Mouse (Mus musculus): Measurements from ENCODE around the gene Gtf3c5. TPM values are rescaled to one million over a fixed set of nuclear protein-coding genes. Genes with fewer than 3 reads are reported as not detected.

The Gtf3c5 gene
- total RNA-seq, 2 experiments from 2014 or later = 19.6 to 20.5 TPM

DNA sequence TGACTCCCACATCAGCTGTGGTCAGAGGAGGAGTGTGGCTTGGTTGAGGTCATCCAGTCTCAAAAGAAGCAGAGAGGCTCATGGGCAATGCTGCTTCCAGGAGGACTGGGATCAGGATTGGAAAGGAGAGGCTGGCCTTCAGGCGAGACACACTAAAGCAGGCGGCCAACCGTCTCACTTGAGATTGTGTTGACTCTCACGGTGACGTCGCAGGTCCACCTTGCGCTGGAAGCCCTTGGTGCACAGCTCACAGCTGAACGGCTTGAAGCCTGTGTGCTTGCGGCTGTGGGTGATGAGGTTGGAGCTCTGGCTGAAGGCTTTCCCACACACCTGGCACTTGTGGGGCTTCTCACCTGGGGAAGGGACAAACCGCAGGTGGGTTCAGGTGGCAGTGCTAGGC, 26.3 kb upstream of the Gtf3c5 start:
- no peak for DNase-seq (ENCODE audit: low spot score in 2 of 2)

DNA sequence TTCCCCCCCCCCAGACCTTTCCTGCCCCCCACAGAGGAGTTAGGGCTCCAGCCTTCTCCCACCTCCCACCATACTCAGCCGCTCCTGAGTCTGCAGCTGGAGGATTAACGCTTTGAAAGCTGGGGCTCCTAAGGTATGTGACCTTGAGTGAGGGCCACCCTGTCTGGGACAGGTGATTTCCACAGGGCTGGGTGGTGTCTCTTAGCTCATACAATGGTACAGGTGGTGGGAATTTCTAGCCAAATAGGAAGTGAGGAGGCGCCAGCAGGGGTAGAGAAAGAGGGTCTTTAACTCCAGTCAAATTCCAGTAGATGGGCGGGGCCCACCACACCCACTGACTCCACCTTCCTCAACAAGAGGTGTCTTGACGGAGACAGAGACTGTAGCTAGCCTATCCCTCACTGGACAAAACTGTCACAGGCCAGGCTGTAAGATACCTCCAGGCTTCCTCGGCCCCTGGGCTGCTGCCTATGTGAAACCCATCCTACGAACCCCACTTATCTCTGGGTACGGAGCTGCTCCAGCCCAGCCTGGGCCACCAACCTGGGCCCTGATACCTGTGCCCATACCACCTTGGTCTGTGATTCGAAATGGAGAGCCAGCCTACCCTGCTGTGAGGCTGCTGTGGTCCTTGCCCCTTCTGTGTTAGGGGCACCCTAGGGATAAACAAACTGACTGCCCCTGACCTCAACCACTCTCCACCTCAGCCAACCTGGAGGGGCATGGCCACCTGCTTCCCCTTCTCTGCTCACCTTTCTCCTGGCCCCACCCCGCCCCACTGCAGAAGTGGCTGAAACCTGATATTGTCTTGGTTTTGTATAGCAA, 24.0 kb upstream of the Gtf3c5 start:
- no peak for DNase-seq (ENCODE audit: low spot score in 2 of 2)

DNA sequence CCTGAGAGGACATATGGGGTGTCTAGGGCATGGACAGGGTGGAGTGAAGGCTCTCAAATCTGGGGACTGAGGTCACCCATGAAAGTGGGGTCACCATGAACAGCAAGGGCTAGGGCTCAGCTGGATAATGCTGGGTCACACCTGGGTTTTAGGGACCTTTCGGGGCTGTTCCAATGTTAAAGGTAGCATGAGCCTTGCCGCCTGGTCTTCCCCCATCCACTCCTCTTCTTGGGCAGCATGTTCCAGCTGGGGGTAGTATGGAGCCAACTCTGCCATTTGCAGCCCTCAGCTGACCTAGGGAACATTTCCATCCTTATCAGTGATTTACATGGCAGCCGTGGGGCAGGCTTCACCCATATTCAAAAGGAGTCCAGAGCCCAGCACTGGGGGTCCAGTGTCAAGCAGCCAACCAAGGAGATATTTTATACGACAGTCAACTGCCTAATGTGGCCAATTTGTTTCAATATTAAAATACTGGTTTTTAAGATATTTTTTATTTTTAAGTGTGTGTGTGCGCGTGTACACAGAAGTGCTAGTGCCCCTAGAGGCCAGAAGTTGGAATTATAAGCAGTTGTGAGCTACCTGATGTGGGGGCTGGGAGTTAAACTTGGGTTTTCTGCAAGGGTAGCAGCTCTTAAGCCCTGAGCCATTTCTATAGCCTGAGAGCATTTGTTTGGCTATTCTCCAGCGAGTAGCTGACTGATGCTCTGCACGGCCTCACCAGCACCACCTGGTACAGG, 23.2 kb upstream of the Gtf3c5 start:
- no peak for DNase-seq (ENCODE audit: low spot score in 2 of 2)

DNA sequence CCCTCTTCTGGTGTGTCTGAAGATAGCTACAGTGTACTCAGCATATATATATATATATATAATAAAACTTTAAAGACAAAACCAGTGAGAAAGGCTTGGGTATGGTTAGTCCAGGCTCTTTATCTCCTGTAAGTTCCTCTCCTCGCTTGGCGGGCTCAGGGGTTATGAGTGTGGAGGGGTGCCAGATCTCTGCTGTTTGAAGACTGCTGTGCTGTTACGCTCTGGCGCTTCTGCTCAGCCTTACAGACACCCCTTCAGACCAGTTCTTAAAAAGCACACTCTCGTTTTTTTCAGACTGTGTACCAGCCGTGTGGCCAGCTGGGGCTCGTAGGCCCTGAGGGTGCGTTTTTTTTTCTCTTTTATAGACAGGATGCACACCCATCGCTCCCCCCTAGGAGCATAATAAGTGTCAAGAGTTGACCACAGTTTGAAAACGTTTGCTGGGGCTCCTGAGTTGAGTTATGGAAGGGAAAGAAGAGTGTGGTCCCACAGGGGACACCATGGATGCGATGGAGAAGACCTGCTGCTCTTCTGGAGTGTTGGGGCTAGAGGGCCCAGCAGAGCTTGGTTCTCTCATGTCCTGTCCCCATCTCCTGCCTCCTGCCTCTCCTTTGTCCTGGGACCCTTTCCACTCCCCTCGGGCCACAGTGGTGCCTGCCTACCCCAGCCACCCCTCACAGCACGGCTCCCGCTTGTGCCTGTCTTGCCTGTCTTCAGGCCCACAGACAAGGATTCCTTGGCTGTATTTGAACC, 22.4 kb upstream of the Gtf3c5 start:
- DNase-seq (ENCODE audit: low spot score in 2 of 2) = no peak

DNA sequence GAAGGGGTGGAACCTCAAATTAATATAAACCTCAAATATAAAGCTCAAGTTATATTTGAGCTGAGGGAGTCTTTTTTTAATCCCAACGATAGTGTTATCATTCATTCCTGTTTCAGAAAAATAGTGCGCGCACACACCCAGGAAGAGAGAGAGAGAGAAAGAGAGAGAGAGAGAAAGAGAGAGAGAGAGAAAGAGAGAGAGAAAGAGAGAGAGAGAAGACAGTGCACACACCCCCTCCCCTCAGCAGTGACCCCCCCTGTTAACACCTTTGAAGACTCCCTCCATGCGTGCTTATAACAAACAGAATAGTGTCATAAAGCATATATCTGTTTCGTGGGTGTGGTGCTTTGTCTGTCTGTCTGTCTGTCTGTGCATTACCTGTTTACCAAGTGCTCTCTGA, 20.0 kb upstream of the Gtf3c5 start:
- DNase-seq (ENCODE audit: low spot score in 2 of 2) = no peak

DNA sequence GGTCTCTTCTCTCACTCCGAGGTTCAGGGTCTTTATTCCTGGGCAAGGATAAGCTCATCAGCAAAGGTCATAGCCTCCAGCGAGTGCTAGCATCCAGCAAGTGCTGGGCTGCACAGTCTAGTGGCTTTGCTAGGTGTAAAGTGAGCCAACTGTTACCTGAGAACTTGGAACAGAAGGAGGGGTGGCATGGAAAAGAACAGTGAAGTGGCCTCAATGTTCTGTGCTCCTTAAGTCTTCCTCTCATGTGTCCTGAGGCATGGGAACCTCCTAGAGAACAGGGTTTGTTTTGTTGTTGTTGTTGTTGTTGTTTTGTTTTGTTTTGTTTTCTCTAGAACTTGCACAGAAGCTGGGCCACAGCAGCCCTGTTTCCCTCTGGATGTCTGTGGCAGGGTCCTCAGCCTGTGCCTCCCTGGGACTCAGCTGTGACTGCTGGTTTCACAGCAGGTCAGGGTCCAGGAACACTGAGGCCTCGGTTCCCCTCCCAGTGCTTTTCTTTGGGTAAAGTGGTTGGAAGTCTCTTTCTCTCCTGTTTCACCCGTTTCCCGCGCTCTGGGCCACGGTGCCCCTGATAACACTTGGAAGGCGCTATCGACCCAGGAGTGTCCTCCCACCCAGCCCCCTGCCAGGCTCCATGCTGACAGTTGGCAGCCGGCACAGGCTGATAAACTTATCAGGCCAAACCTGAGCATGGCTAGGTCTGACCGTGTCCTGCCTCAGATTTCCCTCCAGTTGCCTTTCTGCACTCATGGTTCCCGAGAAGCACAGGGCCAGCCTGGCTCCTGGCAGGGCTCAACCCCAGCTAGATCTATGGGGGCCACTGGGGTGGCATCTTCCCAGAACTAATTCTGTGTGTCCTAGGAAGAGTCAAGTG, 18.4 kb upstream of the Gtf3c5 start:
- DNase-seq (ENCODE audit: low spot score in 2 of 2) = no peak

DNA sequence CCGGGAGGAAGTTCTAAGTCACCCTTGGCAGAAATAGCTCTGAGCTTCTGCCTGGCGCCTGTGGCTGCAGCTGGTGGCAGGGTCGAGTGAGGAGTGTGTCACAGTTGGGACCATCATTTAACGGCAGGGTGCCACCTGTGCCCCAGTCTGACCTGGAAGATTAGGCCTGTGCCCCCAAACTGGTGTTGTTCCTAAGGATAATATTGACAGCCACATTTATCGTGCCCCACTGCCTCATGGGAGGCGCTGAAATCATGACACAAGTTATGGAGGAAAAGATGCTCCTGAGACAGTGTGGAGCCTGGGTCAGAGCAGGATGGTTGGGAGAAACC, 16.0 kb upstream of the Gtf3c5 start:
- no peak for DNase-seq (ENCODE audit: low spot score in 2 of 2)

DNA sequence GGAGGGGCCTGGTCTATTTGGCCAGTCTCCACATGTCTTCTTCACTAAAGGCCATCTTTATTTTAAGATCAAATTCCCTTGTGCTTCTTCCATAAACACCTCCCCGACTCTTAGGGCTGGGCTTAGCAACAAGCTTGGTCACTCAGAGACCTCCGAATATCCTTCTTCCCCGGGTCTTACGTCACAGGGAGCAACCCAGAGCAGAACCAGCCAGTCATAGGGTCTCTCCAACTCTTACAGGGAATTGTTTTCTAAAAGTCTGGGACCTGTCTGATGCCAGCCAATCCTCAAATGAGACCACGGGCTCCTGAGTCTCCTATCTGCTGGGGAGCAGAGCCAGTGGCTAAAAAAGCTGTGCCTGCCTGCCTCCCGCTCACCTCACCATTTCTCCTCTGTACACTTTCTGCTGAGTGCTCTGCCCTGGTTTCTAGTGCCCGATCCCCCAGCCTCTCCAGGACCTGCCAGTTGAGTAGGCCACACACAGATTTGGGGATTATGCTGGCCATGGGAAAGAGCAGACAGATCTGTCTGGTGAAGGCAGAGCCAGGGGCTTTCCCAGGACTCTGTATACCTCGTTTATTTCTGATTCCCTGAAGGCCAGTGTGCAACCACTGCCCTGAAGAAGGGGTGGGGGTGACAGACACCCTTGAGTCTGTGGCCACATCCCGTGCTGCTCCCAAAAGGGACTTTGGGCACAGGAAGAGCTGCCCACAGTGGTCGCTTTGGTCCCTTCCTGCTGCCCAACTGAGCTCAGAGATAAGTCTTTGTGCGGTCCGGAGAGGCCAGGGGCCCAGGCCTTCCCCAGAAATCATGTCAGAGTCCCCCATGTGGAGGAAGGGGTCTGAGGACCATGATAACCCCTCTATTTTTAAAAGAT, 15.4 kb upstream of the Gtf3c5 start:
- no peak for DNase-seq (ENCODE audit: low spot score in 2 of 2)

DNA sequence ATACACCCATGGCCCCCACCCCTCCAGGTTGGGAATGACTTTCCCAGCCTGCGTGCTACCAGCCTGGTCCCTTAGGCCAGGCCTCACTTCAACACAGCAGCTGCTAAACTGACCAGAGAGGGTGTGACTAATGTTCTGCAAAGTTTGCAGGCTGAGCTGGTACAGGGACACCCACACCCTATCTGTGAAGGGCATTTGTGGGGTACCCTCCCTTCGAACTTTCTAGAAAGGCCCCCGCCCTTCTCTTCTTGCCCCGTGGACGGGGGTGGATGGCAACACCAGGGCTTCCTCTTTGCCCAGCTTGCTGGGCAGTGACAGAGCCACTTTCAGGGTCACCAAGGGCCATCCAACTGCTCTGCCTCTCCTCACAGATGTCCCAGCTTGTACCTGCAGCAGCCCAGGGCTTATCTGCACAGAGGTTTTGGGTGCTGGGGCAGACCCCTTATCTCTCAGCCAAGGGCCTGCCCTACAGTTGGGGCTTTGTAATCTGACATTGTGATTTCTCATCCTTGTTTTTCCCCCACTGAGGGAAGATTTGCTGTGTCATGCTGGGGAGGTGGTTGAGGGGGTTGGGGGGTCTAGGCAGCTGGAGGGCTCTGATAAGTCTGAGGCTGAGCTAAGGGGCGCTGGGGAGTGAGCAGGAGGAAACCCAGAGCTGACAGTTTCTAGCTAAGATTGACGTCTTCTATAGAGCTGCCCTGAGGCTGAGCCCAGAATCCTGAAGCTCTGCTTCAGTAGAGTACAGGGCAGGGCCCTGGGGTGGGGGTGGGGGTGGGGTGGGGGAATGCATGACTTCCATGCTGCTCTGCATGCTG, 14.4 kb upstream of the Gtf3c5 start:
- no peak for DNase-seq (ENCODE audit: low spot score in 2 of 2)

DNA sequence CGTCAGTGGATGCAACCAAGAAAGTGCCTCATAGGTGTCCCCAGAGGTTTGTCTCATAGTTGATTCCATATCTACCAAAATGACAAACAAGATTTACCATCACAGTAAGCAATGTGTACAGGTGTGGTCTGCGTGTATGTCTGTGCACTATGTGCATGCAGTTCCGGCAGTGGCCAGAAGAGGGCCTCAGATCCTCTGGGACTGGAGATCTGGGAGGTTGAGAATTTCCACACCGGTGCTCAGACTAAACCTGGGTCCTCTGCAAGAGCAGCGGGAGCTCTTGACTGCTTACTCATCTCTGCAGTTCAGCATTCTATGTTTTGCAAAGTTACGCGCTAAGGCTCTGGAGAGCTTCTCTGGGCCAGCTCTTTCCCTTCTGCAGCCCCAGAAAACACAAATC, 13.4 kb upstream of the Gtf3c5 start:
- DNase-seq (ENCODE audit: low spot score in 2 of 2) = no peak

DNA sequence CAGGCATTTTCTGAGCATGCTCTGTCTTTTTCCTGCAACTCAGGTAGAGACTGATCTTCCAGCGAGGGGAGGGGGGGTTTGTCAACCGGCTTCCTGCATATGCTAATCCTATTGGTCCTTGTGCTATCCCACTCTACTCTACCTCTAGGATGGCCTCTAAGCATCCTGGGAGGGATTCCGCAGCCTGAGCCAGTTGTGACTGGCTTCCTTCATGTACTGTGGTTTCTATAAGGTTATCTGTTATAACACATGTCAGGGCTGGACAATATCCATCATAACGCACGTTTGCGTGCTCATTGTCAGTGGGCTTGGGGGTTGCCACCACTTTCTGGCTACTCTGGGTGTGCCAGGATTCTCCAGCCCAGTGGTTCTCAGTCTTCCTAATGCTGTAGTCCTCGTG, 12.5 kb upstream of the Gtf3c5 start:
- no peak for DNase-seq (ENCODE audit: low spot score in 2 of 2)

DNA sequence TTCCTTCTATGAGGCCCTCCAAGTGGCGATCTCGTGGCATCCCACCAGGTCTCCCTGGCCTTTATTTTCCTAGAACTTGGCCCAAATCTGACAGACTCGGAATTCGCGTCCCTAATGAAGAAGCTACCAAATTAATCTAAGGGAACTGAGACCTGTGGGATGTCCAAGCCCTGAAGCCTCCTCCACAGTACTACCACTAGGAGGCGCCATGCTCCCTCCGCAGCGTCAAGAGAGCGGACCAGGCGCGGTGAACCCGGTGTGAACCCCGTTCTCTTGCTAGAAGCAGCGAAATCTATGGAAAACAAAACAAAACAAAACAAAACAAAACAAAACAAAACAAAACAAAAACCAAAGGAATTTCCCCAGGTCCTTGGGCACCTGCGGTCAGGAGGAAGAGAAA, 9.3 kb upstream of the Gtf3c5 start:
- peak in 1 of 2 experiments; percentile 37 for DNase-seq (ENCODE audit: low spot score in 2 of 2)

DNA sequence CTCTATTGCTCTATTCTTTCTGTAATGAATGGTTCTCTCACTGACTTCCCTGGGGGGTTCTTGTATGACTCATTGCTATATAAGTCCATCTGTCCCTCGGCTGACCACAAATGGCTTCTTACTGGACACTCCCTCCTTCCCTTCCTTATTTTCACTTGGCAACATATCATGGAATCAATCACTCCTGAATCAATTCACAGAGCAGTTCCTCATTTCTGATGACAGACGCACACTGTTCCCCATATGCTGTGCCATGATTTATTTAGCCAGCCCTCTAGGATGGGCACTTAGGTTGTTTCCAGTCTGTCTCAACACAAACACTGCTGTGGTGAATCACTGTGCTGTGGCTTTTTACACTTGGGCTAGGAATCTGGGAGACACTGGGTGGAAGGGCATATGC, 7.9 kb upstream of the Gtf3c5 start:
- DNase-seq (ENCODE audit: low spot score in 2 of 2) = no peak

DNA sequence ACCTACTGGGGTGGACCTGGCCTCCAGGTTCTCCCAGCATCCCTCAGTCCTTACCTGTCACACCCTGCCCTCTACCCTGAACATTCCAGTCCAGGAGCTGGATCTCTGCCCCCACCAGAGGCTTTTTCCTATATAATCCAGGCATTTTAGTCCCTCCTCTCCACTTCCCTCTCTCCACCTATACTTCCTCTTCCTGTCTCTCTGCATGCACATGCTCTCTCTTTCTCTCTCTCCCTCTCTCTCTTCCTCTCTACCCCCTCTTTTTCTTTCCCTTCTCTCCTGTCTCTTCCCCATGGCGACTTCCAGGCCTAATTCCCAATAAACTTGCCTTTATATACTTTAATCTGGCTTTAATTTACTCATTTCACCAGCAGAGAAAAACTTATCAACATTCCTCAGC, 5.0 kb upstream of the Gtf3c5 start:
- DNase-seq (ENCODE audit: low spot score in 2 of 2) = no peak

DNA sequence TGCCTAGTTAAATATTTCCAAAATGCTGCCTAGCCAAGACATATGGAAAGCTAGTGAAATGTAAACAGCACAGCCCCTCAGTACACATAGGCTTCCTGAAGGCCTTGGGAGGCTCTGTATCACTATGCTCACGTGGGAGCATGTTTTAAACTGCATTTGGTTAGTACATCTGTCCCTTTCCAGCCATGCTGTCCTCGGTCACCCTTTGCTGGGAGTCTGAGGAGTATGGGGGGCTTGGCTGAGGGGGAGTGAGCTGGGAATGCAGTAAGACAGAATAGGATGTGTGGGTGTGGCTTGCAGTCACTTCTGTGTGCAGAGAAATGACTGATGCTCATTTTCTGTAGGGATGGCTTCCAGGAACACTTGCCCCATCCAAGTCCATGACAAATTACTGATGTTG, 2.2 kb upstream of the Gtf3c5 start:
- DNase-seq (ENCODE audit: low spot score in 2 of 2) = no peak

DNA sequence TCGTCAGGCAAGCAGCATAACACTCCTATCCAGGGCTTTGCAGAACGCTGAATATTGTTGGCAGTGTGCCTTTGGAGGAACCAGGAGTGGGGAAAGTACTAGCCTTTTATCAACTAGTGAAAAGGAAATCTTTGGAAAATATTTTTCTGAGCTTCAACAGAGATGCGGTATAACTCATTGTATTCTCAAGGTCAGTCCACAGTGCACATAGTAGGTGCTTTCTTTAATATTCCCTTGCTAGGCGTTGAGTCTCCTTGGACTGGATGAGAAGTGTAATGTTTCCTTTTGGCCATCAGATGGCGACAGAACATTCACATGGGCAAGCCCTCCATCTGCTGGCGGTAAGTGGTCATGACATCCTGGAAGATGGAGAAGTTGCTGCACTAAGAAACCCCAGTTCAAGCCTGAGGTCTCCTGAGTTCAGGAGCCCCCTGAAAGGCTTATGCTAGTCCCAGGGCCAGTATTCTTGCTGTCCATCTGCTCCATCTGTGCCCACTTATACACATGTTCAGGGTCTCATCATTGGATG, 1.6 kb upstream of the Gtf3c5 start:
- peak; percentile 55 to 87 for DNase-seq (ENCODE audit: low spot score in 2 of 2)

DNA sequence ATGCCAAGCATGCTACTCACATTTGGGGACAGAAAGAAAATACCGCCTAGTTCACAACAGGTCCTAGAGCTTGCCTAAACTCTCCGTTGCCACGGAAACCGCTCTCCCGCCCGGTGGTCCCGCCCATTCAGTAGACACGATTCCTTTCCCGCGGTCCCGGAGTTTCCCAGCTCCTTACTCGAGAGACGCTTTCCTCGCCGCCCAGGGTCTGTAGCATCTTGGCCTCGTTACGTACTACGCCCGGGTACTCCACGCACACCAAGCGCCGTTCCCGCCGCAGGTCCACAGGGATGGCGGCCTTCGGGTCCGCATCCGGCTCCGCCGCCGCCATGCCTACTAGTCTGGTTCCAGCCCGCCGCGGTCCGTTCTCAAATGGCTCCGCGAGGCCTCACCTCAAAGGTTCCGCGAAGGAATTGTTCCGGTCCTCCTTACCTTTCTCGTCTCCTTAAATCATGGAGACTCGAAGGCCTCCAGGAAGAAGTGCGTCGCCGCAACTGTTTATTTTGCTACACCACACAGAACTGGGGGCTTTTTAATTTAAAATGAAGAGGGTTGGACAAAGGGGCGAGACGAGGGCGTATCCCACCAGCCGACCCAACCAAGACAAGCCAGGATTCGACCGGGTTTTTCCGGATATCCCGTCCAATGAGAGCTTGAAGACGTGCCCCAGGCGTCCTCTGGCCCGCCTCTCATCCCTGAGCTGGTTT, 751 bp downstream of the Gtf3c5 start:
- peak; percentile 84 to 91 for DNase-seq (ENCODE audit: low spot score in 2 of 2)

DNA sequence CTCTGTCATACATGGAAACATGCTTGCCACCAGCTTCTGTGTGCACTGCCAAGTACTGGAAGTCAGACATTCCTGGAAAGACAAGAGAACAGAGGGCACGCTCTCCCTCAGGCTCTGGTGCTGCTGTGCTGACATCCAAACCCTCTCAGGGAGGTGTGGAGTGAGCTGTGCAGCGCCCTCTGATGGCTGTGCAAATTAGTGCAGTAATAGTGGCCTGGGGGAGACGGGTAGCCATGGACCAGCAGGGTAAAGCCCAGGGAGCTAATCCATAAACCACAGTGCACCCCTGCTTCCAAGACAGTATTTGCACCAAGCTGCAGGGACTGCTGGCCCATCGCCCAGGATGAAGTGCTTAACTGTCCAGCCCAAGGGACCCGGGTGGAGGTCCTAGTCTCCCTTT, 5.5 kb downstream of the Gtf3c5 start:
- DNase-seq (ENCODE audit: low spot score in 2 of 2) = no peak
